Mouse (Mus musculus): ENCODE results near the gene Aktip.

The Aktip gene

DNA sequence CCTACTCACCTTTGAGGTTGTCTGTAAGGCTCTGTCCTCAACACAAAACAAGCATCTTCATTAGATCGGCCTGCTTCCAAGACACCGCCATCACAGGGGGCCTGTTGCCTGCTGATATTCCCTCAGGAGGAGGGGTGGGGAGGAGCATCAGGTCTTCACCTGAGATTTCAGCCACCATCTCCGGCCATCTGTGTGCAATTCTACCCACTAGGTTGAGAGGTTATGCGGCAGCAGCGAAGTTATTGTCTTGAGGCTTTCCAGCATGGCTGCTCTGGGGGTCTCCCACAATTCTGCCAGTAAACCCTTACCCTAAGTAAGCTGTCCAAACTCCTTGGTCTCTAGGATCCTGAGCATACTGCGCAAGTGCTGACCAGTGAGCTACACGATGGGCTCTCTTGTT, at the start of gene Aktip:
Gene Aktip, minus strand, starts transcription at position 101 of the 400 bp plus-strand sequence.
- no peak for DNase-seq (ENCODE audit: low read depth, low spot score)

- DNase-seq (ENCODE audit: low read depth, low spot score): no peak
Measured at GRCm38 (mm10) chr8:91245821-91246454, 46.2 kb upstream of the Aktip start.

GRCm38 (mm10) chr8:91242721-91243120, 42.9 kb upstream of the Aktip start:
- no peak for DNase-seq (ENCODE audit: low read depth, low spot score)

DNA sequence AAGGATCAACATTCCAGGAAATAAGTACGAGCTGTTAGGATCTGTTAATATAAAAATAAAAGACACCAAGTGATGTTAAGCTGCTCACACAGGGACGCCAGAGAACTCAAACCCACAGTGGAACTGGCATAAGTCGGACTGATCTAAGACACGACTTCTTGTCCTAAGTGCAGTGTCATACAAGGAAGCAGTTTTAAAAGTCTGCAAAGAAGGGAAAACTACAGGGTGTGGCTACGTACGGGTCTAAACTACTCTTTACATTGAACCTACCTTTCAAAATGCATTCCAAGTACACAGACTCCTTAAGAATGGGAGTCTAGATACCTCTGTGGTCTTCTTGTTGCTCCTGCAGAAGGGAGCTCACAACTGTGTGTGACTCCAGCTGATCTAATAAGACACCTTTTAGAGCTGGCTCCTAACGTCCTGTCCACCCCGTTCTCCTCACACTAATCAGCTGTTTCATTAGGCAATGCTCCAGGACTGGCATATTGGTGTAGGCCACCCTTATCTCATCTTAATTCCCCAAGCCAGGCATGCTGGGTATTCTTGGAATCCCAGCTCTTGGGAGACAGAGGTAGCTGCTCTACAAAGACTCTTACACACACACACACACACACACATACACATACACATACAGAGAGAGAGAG, 42.2 kb upstream of the Aktip start:
- DNase-seq (ENCODE audit: low read depth, low spot score): no peak

DNA sequence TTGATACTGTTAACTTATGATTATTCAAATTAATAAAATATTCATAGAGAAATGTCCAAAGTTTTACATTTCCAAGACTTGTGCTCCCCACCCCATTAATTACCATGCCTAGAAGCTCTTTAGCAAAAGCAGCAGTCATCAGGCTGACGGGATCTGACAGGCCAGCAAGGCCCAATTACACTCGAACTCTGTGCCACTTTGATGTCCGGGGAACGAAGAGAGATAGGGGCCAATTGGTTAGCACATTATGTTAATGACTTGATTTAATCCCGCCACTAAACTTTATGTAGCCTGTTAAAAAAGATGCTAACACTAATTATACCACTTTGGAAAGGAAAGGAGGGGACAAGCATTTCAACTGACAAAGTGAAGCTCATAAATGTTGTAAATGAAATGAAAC, 41.6 kb upstream of the Aktip start:
- DNase-seq (ENCODE audit: low read depth, low spot score): no peak

DNA sequence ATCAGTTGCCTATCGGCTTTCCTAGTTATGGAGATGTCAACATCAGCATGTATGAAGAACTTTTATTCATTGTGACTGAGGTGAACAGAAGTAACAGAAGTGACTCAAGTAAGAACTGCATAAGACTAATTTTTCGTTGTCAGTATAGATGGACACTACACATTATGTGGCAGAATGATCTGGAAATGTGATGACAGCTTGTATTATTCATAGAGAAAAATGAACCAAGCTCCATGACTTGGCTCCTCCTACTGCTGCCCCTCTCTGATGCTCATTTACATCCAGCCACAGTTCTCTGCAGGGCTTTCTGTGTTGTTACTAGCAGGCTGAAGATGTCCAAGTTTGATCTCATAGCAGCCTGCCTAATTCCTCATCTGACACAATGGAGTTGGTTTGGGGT, 37.4 kb upstream of the Aktip start:
- DNase-seq (ENCODE audit: low read depth, low spot score): no peak

DNA sequence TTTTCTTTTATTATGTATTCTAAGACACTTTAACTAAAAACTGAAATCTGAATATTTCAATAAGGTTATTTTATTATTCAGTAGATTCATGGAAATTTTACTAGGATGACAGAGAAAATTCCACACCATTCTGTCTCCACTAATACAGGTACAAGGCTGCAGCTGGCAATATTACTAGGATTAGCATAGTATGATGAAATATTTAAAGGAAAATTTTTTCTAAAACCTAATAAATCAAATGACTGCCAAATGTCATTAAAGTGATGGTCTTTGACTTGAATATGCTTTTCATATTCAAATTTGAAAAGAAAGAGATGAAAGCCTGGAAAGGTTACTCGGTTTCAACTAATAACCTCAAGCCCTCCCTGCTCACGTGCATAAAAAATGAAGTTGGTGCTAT, 34.3 kb upstream of the Aktip start:
- DNase-seq (ENCODE audit: low read depth, low spot score): no peak

DNA sequence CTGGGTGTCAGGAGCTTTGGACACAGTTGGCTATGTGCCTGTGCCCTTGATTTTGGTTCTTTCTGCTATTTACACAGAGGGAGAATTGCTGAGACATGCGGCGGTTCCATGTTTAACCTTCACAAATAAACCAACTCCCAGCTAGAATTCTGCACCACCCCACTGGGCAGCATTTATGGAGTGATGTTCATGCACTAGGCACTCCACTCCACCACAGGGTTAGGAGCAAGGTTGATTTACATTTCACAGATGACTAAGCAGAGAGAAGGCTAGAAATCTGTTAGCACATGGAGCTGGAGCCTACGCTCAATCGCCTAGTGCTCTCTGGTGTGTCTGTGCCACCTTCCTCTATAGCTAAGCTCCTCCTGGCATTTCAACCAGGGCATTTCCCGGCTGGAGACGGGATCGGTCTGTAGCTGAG, 27.7 kb upstream of the Aktip start:
- DNase-seq (ENCODE audit: low read depth, low spot score): no peak

- DNase-seq (ENCODE audit: low read depth, low spot score): no peak
Measured at GRCm38 (mm10) chr8:91224227-91224626, 24.5 kb upstream of the Aktip start.

GRCm38 (mm10) chr8:91221841-91222240, 22.1 kb upstream of the Aktip start:
- DNase-seq (ENCODE audit: low read depth, low spot score): no peak

DNA sequence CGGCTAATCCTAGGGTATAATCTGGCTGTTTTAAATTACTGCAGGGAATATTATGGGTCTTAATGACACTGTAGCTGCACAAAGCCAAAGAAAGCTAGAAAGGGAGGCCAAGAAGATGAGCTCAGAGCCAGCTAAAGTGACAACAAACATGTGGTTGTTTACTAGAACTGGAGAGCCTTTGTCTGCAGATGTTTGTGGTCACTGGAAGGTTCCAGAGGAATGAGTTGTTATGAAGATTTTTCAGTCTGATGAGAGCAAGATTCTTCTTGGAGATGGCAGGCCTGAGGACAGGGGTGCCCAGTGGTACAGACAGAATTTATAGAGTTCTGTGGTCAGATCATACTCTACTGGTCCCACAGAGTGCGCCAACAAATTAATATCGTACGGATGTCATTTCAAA, 18.5 kb upstream of the Aktip start:
- DNase-seq (ENCODE audit: low read depth, low spot score): no peak

GRCm38 (mm10) chr8:91217062-91217905, 17.5 kb upstream of the Aktip start:
- DNase-seq (ENCODE audit: low read depth, low spot score): no peak

DNA sequence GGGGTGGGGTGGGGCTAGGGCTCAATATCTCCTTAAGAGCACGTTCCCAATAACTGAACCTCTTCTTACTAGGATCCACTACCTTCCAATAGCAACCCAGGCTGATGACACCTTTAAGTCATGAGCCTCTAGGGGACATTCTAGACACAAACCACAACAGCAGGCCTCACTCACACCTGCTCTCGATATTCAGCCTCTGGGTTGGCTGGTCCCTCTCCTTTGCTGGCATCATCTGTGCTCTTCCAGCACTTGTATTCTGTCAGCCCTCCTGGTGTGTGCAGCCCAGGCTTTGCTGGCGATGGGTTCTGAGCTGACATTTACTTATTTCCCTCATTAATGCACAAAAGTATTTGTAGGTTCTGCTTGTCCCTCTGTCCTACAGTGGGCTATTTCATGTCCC, 14.5 kb upstream of the Aktip start:
- no peak for DNase-seq (ENCODE audit: low read depth, low spot score)

DNA sequence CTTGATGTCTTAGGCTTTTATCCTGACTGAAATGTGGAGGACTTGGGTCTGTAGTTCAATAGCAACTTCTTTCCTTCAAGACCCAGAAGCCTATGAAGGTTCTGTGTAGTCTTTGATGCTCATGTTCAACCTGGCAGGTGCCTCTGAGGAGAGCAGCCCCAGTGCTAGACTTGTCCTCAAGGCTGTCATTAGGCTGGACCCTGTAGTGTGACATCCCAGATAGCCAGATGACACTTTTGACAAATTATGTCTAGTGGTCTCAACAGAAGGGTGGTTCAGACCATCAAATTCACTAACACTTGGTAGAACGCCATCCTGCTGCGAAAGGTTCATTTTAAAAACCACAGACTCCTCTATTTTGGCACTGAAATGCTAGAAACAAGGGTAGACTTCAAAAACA, 13.2 kb upstream of the Aktip start:
- DNase-seq (ENCODE audit: low read depth, low spot score): no peak

- DNase-seq (ENCODE audit: low read depth, low spot score): no peak
Measured at GRCm38 (mm10) chr8:91209658-91210057, 9.9 kb upstream of the Aktip start.

- DNase-seq (ENCODE audit: low read depth, low spot score): no peak
Measured at GRCm38 (mm10) chr8:91207676-91208075, 7.9 kb upstream of the Aktip start.

DNA sequence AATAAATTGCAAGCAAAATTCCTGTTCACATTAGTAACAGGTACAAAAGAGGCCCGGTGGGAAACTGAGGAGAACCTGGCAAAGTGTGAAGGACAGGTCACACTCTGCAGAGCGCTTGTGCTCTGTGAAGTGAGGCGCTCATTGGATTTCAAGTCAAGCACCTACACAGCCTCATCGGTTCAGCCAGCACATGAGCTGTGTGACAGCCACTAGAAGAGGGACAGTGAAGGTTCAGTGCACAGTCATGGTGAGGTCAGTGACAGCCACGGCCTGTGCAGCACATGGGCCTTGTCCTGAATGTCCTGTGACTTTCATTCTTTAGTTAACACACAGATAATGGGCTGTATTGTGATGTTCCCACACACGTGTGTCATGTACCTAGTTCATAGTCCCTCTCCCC, 6.1 kb upstream of the Aktip start:
- DNase-seq (ENCODE audit: low read depth, low spot score): no peak

DNA sequence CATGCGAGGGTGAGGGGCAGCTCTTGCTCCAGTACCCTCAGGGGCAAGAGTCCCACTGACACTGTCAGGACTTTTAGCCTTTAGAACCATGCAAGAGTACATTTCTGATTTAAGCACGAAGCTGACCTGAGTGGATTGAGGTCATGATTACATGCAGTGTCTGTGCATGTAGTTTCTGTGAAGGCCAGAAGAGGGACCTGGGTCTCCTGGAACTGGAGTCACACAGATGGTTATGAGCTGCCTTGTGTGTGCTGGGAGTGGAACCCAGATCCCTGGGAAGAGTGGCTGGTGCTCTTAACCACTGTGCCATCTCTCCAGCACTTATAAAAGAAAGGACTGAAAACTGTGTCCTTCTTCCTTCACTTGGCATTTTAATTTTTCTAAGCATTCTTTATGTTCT, 1.4 kb upstream of the Aktip start:
- DNase-seq (ENCODE audit: low read depth, low spot score): no peak

- DNase-seq (ENCODE audit: low read depth, low spot score): no peak
Measured at GRCm38 (mm10) chr8:91198036-91198435, 1.7 kb downstream of the Aktip start.

DNA sequence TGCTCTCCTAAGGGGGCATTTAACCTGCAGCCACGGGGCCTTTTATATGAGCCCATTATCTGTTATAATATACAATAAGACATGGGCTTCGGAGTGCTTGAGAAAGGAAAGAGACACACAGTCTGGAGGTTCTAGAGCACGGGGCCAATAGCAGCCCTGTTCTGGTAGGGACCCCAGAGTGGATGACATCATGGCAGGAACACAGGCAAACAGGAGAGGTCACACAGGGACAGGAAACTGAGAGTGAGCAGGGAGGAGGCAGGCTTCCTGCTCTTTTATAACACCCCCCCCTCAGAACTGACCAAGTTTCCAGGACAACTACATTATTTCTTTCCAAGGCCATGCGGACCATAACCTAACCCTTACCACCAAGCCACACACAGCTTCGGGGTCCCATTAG, 2.5 kb downstream of the Aktip start:
- no peak for DNase-seq (ENCODE audit: low read depth, low spot score)

GRCm38 (mm10) chr8:91196661-91197060, 3.1 kb downstream of the Aktip start:
- no peak for DNase-seq (ENCODE audit: low read depth, low spot score)

DNA sequence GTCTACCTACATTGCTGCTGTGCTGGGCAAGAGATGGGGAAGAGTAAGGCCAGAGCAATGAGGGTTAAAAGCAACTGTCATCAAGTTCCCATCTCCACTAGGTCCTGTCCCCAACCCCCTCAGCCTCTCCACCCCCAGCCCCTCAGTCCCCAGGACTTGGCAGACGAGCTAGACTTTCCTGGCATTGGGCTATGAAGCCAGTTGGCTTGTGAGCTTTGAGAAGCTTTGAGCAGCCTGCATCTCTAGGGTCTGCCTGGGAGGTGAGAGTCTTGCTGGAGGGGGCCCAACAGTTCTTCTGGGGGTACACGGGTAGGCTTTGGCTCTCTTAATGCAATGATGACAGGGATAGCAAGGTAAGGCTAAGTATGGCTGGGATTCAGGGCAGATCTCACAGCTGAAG, 5.7 kb downstream of the Aktip start:
- DNase-seq (ENCODE audit: low read depth, low spot score): no peak

DNA sequence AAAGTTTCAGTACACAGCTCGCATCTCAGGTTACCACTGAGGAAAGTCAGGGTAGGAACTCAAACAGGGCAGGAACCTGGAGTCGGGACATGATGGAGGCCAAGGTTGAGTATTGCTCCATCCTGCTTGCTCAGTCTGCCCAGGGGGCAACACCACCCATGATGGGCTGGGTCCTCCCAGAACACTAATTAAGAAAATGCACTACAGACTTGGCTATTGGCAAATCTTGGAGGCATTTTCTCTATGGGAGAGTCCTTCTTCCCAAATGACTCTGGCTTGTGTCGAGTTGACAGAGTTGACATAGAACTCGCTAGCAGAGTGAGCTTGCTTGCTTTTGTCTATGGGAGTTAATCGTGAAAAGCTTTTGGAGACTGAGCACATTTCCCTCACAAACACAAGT, 6.8 kb downstream of the Aktip start:
- DNase-seq (ENCODE audit: low read depth, low spot score): no peak
